Mouse (Mus musculus) gastrocnemius, postnatal 10 days (tissue): ENCODE measurements at regions not wholly inside any gene's neighbourhood (a gene's known extent, or its start where the extent isn't known, plus 50 kb on each side); places are given as distances from the start of the nearest gene placed in this dataset.

ENCODE experiments used
- DNase-seq: peaks from one replicate; pipeline ENCODE4 v3.0.0; 2021; ENCODE audit warnings: mixed read lengths

GRCm38 (mm10) chr8:26813198-26813815 lies 163.8 kb upstream of the Zfp703 start:
- no peak for DNase-seq

GRCm38 (mm10) chr8:26815020-26815584 lies 162.0 kb upstream of the Zfp703 start:
- no peak for DNase-seq

GRCm38 (mm10) chr8:26816977-26817376 lies 160.1 kb upstream of the Zfp703 start:
- no peak for DNase-seq

GRCm38 (mm10) chr8:26824189-26824941 lies 152.8 kb upstream of the Zfp703 start:
- no peak for DNase-seq

GRCm38 (mm10) chr8:26828311-26828909 lies 148.7 kb upstream of the Zfp703 start:
- DNase-seq: no peak

- no peak for DNase-seq
These were observed 147.8 kb upstream of the Zfp703 start for GRCm38 (mm10) chr8:26829313-26829712.

GRCm38 (mm10) chr8:26831148-26831547 lies 146.0 kb upstream of the Zfp703 start:
- DNase-seq: no peak

- no peak for DNase-seq
These were observed 145.3 kb upstream of the Zfp703 start for GRCm38 (mm10) chr8:26831790-26832189.

GRCm38 (mm10) chr8:26832546-26832945 lies 144.6 kb upstream of the Zfp703 start:
- no peak for DNase-seq

GRCm38 (mm10) chr8:26833297-26833696 lies 143.8 kb upstream of the Zfp703 start:
- DNase-seq: no peak

GRCm38 (mm10) chr8:26833784-26834183 lies 143.3 kb upstream of the Zfp703 start:
- no peak for DNase-seq

GRCm38 (mm10) chr8:26834604-26835003 lies 142.5 kb upstream of the Zfp703 start:
- DNase-seq: no peak

- DNase-seq: no peak
These were observed 142.0 kb upstream of the Zfp703 start for GRCm38 (mm10) chr8:26835076-26835475.

GRCm38 (mm10) chr8:26835616-26836015 lies 141.5 kb upstream of the Zfp703 start:
- no peak for DNase-seq

GRCm38 (mm10) chr8:26836552-26836951 lies 140.6 kb upstream of the Zfp703 start:
- no peak for DNase-seq

GRCm38 (mm10) chr8:26840286-26840685 lies 136.8 kb upstream of the Zfp703 start:
- peak; percentile 31 for DNase-seq

- DNase-seq: no peak
These were observed 136.1 kb upstream of the Zfp703 start for GRCm38 (mm10) chr8:26840745-26841680.

GRCm38 (mm10) chr8:26843714-26844113 lies 133.4 kb upstream of the Zfp703 start:
- DNase-seq: no peak

GRCm38 (mm10) chr8:26844132-26844808 lies 132.9 kb upstream of the Zfp703 start:
- DNase-seq: no peak

GRCm38 (mm10) chr8:26844809-26845143 lies 132.3 kb upstream of the Zfp703 start:
- DNase-seq: no peak

GRCm38 (mm10) chr8:26845481-26846194 lies 131.5 kb upstream of the Zfp703 start:
- DNase-seq: no peak
